Mouse (Mus musculus) intestine, embryonic 16.5 days (tissue): ENCODE results near the gene Actg1. TPM values are rescaled to one million over a fixed set of nuclear protein-coding genes. Genes with fewer than 3 reads are reported as not detected.
"Not testable (repeated sequence)": the region's sequence is repeated elsewhere in the genome, so short reads cannot be mapped to it uniquely, and the experiment has no call there.

ENCODE experiments used
- ATAC-seq: fragments of 200-750 bp; cut with Nextera tagmentation; 2 replicates; pipeline ENCODE4 v1.8.0; 2017; ENCODE audit warnings: moderate TSS enrichment, moderate library complexity
- H3K27ac ChIP-seq: fragments of 300-500 bp; sonication (generic); 2 replicates; pipeline ENCODE4 v1.5.1; 2014; ENCODE audit warnings: mild to moderate bottlenecking, low read length
- H3K27me3 ChIP-seq: fragments of 300-500 bp; sonication (generic); replicated peaks from 2 replicates; pipeline ENCODE4 v1.6.1; 2014; ENCODE audit warnings: low read length, control low read depth, mixed read lengths; ENCODE audit not compliant: control insufficient read depth, insufficient read depth
- H3K36me3 ChIP-seq: fragments of 300-500 bp; sonication (generic); 2 replicates; pipeline ENCODE4 v1.6.1; 2014; ENCODE audit warnings: low read length, control low read depth; ENCODE audit not compliant: control insufficient read depth, insufficient read depth
- H3K4me1 ChIP-seq: fragments of 300-500 bp; sonication (generic); 2 replicates; pipeline ENCODE4 v1.6.1; 2014; ENCODE audit warnings: low read length, control low read depth, mixed read lengths; ENCODE audit not compliant: control insufficient read depth, insufficient read depth
- H3K4me2 ChIP-seq: fragments of 300-500 bp; sonication (generic); 2 replicates; pipeline ENCODE4 v1.6.1; 2014; ENCODE audit warnings: low read depth, low read length, control low read depth
- H3K4me3 ChIP-seq: fragments of 300-500 bp; sonication (generic); 2 replicates; pipeline ENCODE4 v1.5.1; 2014; ENCODE audit warnings: mild to moderate bottlenecking, low read length
- H3K9ac ChIP-seq: fragments of 300-500 bp; sonication (generic); 2 replicates; pipeline ENCODE4 v1.6.1; 2014; ENCODE audit warnings: low read depth, low read length
- H3K9me3 ChIP-seq: fragments of 300-500 bp; sonication (generic); 2 replicates; pipeline ENCODE4 v1.6.1; 2016; ENCODE audit warnings: low read length, control low read depth; ENCODE audit not compliant: control insufficient read depth
- WGBS: fragments of 180-500 bp; shearing (Covaris S2); extraction: QIAGEN DNeasy Blood & Tissue Kit; methylation state at CpG from one replicate; pipeline ENCODE4 v1.1.7; 2014; 5-methylcytosine and 5-hydroxymethylcytosine counted together
- polyA plus RNA-seq: library from polyadenylated mRNA; unstranded; fragments of >200 nt; fragmentation: Nextera tagmentation; extraction: Ambion mirVana; gene quantifications from 2 replicates; pipeline ENCODE4 v1.2.1, GENCODE M21; 2015

The Actg1 gene
- polyA plus RNA-seq, 1 experiment from 2014 or later: 2,944 TPM

DNA sequence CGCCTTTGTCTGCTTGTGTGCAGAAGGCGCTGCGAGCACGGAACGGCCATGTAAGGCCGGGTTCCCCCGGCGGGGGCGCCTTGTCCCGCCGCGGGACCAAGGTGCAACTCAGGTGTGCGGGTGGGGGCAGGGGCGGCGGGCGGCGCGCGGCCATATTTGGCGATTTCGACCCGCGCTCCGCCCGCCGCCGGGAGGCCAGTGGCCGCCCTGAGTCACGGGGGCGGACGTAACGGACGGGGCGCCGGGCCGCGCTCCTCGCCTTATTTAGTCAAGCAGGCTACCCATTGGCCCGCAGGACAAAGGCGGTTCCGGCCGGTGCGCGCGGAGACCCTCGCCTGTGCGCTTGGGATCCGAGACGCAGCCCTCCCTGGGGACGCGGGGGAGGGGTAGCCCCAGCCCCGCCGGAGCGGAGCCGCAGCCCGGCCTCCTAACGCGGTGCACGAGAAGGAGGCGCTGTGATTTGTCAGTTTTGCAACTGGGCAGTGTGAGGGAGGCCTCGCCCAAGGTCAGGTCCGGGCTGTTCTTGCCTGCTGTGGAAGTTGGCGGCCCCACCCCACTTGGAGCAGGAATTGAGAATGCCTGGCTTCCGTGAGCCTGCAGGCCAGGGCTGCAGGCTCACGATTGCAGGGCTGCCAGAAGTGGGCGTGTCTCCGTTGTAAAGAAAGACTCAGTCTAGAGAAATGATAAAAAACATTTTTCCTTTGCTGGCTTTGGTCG, 1.8 kb upstream of the Actg1 start:
- H3K4me1 ChIP-seq: peaks cover 47% of the 10 kb centered on the region
- H3K27ac ChIP-seq: peak overlapping the region; percentile 100

DNA sequence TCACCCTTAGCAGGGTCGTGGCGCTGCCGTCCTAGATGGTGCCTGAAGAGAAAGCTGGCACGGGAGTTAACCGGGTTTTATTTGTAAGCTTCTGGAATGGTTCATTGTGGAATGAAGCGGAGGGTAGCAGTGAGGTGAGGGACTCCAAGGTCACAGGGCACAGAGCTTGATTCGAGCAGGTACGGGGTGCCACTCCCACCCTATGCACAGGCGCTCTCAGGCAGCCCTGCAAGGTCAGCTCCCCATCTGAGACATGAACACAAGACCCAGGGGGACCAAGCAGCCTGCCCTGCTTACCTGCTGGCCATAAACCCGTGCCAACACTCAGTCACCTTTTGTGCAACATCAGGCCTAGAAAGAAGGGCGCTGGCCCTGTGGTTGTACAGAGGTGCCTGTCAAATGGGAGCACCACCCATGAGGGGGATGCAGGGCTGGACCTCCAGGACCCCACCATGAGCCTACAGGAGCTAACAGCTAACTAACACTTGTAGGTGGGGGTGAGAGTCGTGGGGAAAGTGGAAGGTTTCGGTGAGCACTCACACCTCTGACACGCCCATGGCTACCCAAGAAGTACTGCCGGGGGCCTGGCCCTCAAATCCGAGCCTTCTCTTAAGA, 1.1 kb upstream of the Actg1 start:
- 2% methylated on average over 16 of the region's 16 CpGs for WGBS
- peaks cover 45% of the 10 kb centered on the region for H3K4me1 ChIP-seq
- H3K27ac ChIP-seq: peak overlapping the region; percentile 100
- H3K9me3 ChIP-seq: no peaks in the 10 kb centered on the region
- ATAC-seq: peak; percentile 9; the same call in 1 of the 2 replicates
- H3K36me3 ChIP-seq: no peaks in the 10 kb centered on the region
- H3K4me3 ChIP-seq: peak overlapping the region; percentile 100
- no peaks in the 10 kb centered on the region for H3K27me3 ChIP-seq
- H3K4me2 ChIP-seq: peak overlapping the region; percentile 91
- peak overlapping the region; percentile 100 for H3K9ac ChIP-seq

More for the DNA sequence above, 1.8 kb upstream of the Actg1 start:
- under 1% methylated on average over 68 of the region's 68 CpGs for WGBS
- Histone ChIP-seq H3K9me3 (no peaks in the 10 kb centered on the region), H3K27me3 (no peaks in the 10 kb centered on the region), H3K9ac (peak overlapping the region; percentile 100), H3K4me3 (peak overlapping the region; percentile 100), H3K4me2 (peak overlapping the region; percentile 91), H3K36me3 (no peaks in the 10 kb centered on the region)
- ATAC-seq: peak; percentile 77

DNA sequence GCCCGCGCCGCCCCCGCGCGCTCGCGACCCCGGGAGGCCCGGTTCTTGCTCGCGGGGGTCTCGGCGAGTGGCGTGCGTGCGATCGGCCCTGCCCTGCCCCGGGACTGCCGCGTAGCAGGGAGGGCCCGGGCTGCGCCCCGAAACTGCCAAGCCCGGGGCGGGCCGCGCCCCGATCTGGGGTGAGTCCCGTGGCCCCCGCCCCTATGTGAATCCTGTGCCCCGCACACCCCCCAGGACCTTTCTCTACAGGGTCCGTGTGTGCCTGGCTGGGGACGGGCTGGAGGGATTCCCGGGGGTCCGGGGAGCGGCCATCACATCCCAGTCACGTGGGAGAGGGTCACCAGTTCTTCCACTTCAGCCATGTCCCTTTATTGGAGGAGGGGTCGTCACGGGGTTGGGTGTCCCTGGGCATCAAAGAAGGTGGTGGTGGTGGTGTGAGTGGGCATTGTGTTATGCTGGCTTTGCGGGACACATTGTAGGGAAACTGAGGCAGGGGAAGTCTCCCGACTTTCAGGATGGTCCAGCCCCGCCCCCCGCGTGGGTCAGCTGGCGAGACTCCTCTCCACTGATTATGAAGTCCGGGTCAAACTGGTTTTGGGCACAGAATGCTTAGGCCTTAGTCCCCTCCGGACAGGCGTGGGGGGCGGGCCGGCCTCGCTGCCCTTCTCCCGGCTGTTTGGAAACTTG, 485 bp upstream of the Actg1 start:
- peak; percentile 6; the same call in 1 of the 2 replicates for ATAC-seq
- H3K9me3 ChIP-seq: no peaks in the 10 kb centered on the region
- peak overlapping the region; percentile 100 for H3K27ac ChIP-seq
- H3K4me1 ChIP-seq: peaks cover 42% of the 10 kb centered on the region
- H3K4me2 ChIP-seq: peak overlapping the region; percentile 91
- H3K36me3 ChIP-seq: no peaks in the 10 kb centered on the region
- peak overlapping the region; percentile 100 for H3K9ac ChIP-seq
- H3K4me3 ChIP-seq: peak overlapping the region; percentile 100
- H3K27me3 ChIP-seq: no peaks in the 10 kb centered on the region
- WGBS: 10% methylated on average over 44 of the region's 53 CpGs

DNA sequence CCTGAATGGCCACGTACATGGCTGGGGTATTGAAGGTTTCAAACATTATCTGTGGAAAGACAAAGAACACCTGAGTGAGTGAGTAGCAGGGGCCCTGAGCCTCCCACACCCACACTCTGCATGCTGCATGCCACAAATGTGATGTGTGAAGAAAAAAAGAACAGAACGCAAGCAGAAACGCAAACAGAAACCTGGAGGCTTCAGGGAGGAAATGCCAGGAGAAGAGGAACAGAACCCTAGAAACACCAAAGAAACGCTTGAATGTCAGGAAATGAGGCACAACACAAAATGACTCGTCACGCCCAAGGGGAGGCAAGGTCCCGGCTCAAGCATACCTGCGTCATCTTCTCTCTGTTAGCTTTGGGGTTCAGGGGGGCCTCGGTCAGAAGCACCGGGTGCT, 1.0 kb downstream of the Actg1 start:
- H3K9me3 ChIP-seq: no peaks in the 10 kb centered on the region
- no peak for ATAC-seq
- peak overlapping the region; percentile 35 for H3K4me2 ChIP-seq
- no peaks in the 10 kb centered on the region for H3K36me3 ChIP-seq
- no peaks in the 10 kb centered on the region for H3K27me3 ChIP-seq
- peak overlapping the region; percentile 99 for H3K27ac ChIP-seq
- peak overlapping the region; percentile 100 for H3K4me3 ChIP-seq
- H3K4me1 ChIP-seq: peaks cover 27% of the 10 kb centered on the region
- under 1% methylated on average over 10 of the region's 10 CpGs for WGBS
- peak overlapping the region; percentile 100 for H3K9ac ChIP-seq

DNA sequence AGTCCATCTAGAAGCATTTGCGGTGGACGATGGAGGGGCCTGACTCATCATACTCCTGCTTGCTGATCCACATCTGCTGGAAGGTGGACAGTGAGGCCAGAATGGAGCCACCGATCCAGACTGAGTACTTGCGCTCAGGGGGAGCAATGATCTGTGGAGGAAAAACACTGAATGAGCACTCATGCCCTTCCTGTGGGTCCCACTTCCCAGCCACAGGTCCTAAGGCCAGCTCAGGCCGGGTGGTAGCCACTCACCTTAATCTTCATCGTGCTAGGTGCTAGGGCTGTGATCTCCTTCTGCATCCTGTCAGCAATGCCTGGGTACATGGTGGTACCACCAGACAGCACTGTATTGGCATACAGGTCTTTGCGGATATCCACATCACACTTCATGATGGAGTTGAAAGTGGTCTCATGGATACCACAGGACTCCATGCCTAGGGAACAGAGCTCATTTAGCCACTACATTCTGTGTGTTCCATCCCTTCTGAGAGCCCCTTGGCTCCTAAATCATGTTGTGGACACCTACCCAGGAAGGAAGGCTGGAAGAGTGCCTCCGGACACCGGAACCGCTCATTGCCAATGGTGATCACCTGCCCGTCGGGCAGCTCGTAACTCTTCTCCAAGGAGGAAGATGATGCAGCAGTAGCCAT, 1.8 kb downstream of the Actg1 start:
- H3K27ac ChIP-seq: not testable (repeated sequence)

DNA sequence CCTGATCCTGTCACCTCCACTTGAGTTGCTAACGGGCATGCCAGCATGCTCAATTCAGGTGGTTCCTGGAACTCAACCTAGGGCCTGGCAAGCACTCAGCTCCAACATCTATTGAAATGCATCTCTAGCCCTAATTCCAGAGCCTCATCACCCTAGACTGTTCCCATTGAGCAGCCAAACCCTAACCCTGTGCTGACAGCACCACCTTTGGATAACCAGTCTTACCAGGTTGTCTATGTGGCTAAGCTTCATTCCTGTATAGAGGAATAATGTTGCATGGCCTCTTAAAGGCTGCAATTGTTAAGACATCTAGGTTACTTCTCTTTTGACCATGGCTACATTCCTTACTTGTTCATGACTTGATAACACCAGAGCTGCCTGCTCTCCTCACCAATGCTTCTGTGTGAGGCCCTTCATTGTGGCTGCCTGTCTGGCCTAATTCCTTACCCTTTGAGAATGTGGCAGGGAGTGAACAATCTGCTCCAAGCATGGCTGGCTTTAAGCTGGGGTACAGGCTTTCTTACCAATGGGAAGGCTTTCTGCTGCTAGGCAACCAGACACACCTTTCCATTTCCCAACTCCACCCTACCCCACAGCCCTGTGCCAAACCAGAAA, 3.2 kb downstream of the Actg1 start:
- no peak for ATAC-seq
- 38% methylated on average over 1 of the region's 1 CpGs for WGBS
- H3K4me2 ChIP-seq: peak overlapping the region; percentile 50
- no peaks in the 10 kb centered on the region for H3K36me3 ChIP-seq
- peak overlapping the region; percentile 62 for H3K9ac ChIP-seq
- H3K9me3 ChIP-seq: no peaks in the 10 kb centered on the region
- peaks cover 8% of the 10 kb centered on the region for H3K4me1 ChIP-seq
- no peaks in the 10 kb centered on the region for H3K27me3 ChIP-seq
- H3K4me3 ChIP-seq: peak overlapping the region; percentile 39
- peak overlapping the region; percentile 60; the same call in 1 of the 2 replicates for H3K27ac ChIP-seq

More for the DNA sequence above, 1.8 kb downstream of the Actg1 start:
- WGBS: 29% methylated on average over 10 of the region's 13 CpGs
- peak overlapping the region; percentile 67 for H3K4me2 ChIP-seq
- H3K36me3 ChIP-seq, ATAC-seq, H3K9me3 ChIP-seq, H3K27me3 ChIP-seq: not testable (repeated sequence)
- peak overlapping the region; percentile 56 for H3K4me3 ChIP-seq
- H3K9ac ChIP-seq: peak overlapping the region; percentile 72
- H3K4me1 ChIP-seq: peaks cover 20% of the 10 kb centered on the region

DNA sequence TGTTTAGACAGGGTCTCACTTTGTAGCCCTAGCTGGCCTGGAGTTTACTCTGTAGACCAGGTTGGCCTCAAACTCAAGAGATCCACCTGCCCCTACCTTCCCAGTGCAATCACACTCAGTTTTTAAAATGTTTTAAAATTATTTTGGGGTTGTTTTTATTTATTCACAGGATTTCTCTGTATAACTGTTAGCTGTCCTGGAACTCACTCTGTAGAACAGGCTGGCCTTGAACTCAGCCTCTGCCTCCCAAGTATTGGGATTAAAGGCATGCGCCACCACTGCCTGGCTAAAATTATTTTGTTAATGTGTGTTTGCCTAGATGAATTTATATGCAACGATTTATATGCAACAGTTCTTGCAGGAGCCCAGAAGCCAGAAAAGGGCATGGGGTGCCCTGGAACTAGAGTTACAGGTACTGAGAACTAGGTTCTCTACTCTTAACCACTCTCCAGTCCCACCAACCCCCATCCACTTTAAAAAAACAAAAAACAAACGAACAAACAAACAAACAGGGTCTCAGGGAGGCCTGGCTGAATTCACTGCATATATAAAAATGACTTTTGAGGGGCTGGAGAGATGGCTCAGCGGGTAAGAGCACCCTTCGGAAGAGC, 3.9 kb downstream of the Actg1 start:
- no peak overlapping the region for H3K4me2 ChIP-seq
- no peaks in the 10 kb centered on the region for H3K27me3 ChIP-seq
- no peak overlapping the region for H3K9ac ChIP-seq
- no peaks in the 10 kb centered on the region for H3K36me3 ChIP-seq
- WGBS: 44% methylated on average over 5 of the region's 5 CpGs
- H3K4me1 ChIP-seq: peaks cover 9% of the 10 kb centered on the region
- ATAC-seq: no peak
- peak overlapping the region; percentile 45 for H3K27ac ChIP-seq
- no peaks in the 10 kb centered on the region for H3K9me3 ChIP-seq
- H3K4me3 ChIP-seq: no peak overlapping the region

DNA sequence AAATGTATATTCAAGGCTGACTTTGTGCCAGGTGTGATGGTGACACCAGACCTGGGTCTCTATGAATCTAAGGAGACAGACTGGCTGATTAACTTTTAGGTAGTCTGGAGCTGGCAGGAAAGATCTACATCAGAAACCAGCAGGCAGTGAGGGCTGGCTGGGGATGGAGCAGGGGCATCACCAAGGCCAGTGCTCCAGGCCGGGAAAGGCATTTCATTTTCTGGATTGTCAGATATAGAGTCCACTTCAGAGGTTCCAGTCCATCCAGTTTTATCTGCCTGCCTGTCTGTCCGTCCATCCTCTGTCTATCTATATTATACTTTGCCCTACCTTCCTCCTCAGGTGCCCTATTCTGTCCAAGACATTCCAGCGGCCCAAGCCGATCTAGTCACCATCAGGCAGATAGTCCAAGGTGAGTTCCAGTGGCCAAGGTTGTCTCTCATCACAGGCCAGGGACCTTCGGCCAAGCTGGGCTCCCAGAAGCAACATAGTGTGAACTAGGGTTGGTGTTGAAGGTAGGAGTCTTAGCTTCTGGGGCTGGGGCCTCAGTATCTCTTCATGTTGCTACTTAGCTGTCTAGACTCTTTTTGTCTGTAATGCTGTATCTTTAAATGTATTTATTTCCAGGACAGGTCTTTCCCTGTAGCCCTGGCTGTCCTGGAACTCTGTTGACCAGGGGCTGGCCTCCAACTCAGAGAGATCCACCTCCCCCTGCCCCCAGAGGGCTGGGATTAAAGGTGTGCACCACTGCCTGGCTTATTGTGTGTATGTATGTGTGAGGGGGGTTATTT, 4.6 kb downstream of the Actg1 start:
- Histone ChIP-seq H3K27me3 (no peaks in the 10 kb centered on the region), H3K9me3 (no peaks in the 10 kb centered on the region), H3K4me1 (peaks cover 13% of the 10 kb centered on the region), H3K36me3 (no peaks in the 10 kb centered on the region), H3K4me2 (no peak overlapping the region), H3K9ac (no peak overlapping the region), H3K27ac (peak overlapping the region; percentile 6), H3K4me3 (no peak overlapping the region)
- no peak for ATAC-seq
- 58% methylated on average over 5 of the region's 5 CpGs for WGBS
